Mouse (Mus musculus) embryonic facial prominence, embryonic 11.5 days (tissue): ENCODE results near the gene Oca2. TPM values are rescaled to one million over a fixed set of nuclear protein-coding genes. Genes with fewer than 3 reads are reported as not detected.

ENCODE experiments used
- ATAC-seq: fragments of 200-750 bp; cut with Nextera tagmentation; replicated peaks from 2 replicates; pipeline ENCODE4 v1.8.0; 2017; ENCODE audit warnings: low read depth; ENCODE audit not compliant: insufficient number of reproducible peaks, low FRiP score, low TSS enrichment
- DNase-seq: peaks from one replicate; pipeline ENCODE4 v3.0.0-alpha.2; 2015; ENCODE audit warnings: low spot score
- H3K27ac ChIP-seq: fragments of 300-500 bp; sonication (generic); replicated peaks from 2 replicates; pipeline ENCODE4 v1.5.1; 2014; ENCODE audit warnings: mild to moderate bottlenecking, low read depth, low read length, control low read depth
- H3K27me3 ChIP-seq: fragments of 300-500 bp; sonication (generic); 2 replicates; pipeline ENCODE4 v1.6.1; 2014; ENCODE audit warnings: mild to moderate bottlenecking, low read length, moderate library complexity, mixed read lengths; ENCODE audit not compliant: control insufficient read depth, insufficient read depth
- H3K36me3 ChIP-seq: fragments of 300-500 bp; sonication (generic); replicated peaks from 2 replicates; pipeline ENCODE4 v1.6.1; 2014; ENCODE audit warnings: low read depth, mild to moderate bottlenecking, low read length, moderate library complexity, mixed read lengths; ENCODE audit not compliant: control insufficient read depth, insufficient read depth
- H3K4me1 ChIP-seq: fragments of 300-500 bp; sonication (generic); 2 replicates; pipeline ENCODE4 v1.6.1; 2014; ENCODE audit warnings: low read length, mixed read lengths; ENCODE audit not compliant: control insufficient read depth, insufficient read depth
- H3K4me2 ChIP-seq: fragments of 300-500 bp; sonication (generic); 2 replicates; pipeline ENCODE4 v1.6.1; 2014; ENCODE audit warnings: low read depth, mild to moderate bottlenecking, control low read depth, low read length, moderate library complexity
- H3K4me3 ChIP-seq: fragments of 300-500 bp; sonication (generic); 2 replicates; pipeline ENCODE4 v1.5.1; 2014; ENCODE audit warnings: low read depth, low read length, control low read depth
- H3K9ac ChIP-seq: fragments of 300-500 bp; sonication (generic); replicated peaks from 2 replicates; pipeline ENCODE4 v1.6.1; 2014; ENCODE audit warnings: mild to moderate bottlenecking, control low read depth, low read length
- H3K9me3 ChIP-seq: fragments of 300-500 bp; sonication (generic); replicated peaks from 2 replicates; pipeline ENCODE4 v1.6.1; 2016; ENCODE audit warnings: mild to moderate bottlenecking, low read length, inconsistent platforms, mixed read lengths; ENCODE audit not compliant: control insufficient read depth
- WGBS: fragments of 180-500 bp; shearing (Covaris S2); extraction: QIAGEN DNeasy Blood & Tissue Kit; methylation state at CpG from one replicate; pipeline ENCODE4 v1.1.7; 2014; 5-methylcytosine and 5-hydroxymethylcytosine counted together
- polyA plus RNA-seq: library from polyadenylated mRNA; unstranded; fragments of >200 nt; fragmentation: Nextera tagmentation; extraction: Ambion mirVana; gene quantifications from 2 replicates; pipeline ENCODE4 v1.2.1, GENCODE M21; 2014

Gene Oca2
- polyA plus RNA-seq, 1 experiment from 2014 or later, result 0.98 TPM

DNA sequence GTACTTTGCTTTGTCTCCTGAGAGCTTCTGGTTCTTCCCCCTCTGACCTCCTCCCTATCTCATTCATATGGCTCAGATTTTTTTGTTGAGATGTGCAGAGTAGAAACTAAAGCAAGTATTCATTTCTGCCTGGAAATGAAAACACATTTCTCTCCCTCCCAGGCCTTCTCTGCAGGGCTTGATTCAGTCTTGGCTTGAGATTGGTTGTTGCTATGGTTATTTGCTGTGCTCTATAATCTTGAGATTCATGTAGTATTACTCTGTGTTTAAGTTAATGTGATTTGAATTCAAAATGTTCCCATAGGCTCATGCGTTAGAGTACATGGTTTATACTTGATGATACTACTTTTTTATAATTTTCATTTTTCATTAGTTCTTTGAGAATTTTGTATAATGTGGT lies 260.9 kb downstream of the Oca2 start:
- Histone ChIP-seq H3K4me1 (no peaks in the 10 kb centered on the region), H3K27me3 (no peaks in the 10 kb centered on the region), H3K9ac (no peak overlapping the region), H3K9me3 (no peaks in the 10 kb centered on the region), H3K4me3 (no peak overlapping the region), H3K4me2 (no peak overlapping the region), H3K27ac (no peak overlapping the region), H3K36me3 (no peaks in the 10 kb centered on the region)
- DNase-seq (no peak), ATAC-seq (no peak)
- 87% methylated on average over 1 of the region's 1 CpGs for WGBS

DNA sequence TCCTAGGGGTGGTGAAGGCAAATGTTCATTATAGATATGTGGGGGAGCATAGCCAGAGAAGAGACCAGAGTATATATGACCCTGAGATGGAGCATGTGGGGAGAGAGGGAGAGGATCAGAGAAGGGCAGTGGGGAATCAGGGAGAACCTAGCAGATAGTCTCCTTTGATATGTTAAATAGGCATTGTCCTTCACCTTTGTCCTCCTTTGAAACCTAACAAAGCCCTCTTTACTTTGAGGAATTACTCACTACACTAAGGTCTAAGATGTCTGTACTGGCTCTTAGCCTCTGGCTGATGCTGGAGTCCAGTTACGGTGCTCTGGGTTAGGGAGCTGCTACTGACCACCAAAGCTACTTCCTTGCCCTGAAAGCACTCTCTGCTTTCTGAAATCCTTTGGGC lies 279.0 kb downstream of the Oca2 start:
- Histone ChIP-seq H3K27me3 (no peaks in the 10 kb centered on the region), H3K36me3 (no peaks in the 10 kb centered on the region), H3K9me3 (no peaks in the 10 kb centered on the region), H3K4me3 (no peak overlapping the region), H3K27ac (no peak overlapping the region), H3K4me1 (no peaks in the 10 kb centered on the region), H3K4me2 (no peak overlapping the region), H3K9ac (no peak overlapping the region)
- ATAC-seq (no peak), DNase-seq (no peak)
- WGBS, result 25% methylated on average over 1 of the region's 1 CpGs

DNA sequence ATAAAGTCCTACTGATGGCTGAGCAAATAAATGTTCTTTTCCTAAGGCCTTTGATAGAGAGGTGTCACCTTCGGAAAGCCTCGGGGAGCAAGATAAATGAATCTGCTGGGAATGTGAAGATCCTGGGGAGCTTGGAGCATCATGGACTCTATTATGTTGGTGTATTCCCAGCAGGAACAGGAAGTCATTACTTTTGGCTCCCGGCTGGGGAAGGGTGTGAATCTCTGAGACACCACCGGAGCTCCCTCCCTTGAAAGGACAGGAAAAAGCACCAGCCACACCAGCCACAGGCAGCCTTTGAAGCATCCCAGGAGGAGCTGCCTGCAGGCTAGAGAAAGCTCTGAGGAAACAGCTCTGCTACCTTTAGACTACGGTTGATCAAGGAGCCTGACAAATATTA lies 280.2 kb downstream of the Oca2 start:
- H3K27ac ChIP-seq, result no peak overlapping the region
- no peaks in the 10 kb centered on the region for H3K9me3 ChIP-seq
- no peak for ATAC-seq
- H3K4me2 ChIP-seq, result no peak overlapping the region
- no peak overlapping the region for H3K9ac ChIP-seq
- DNase-seq, result no peak
- no peaks in the 10 kb centered on the region for H3K4me1 ChIP-seq
- no peaks in the 10 kb centered on the region for H3K36me3 ChIP-seq
- no peak overlapping the region for H3K4me3 ChIP-seq
- H3K27me3 ChIP-seq, result no peaks in the 10 kb centered on the region
- 6% methylated on average over 5 of the region's 5 CpGs for WGBS

DNA sequence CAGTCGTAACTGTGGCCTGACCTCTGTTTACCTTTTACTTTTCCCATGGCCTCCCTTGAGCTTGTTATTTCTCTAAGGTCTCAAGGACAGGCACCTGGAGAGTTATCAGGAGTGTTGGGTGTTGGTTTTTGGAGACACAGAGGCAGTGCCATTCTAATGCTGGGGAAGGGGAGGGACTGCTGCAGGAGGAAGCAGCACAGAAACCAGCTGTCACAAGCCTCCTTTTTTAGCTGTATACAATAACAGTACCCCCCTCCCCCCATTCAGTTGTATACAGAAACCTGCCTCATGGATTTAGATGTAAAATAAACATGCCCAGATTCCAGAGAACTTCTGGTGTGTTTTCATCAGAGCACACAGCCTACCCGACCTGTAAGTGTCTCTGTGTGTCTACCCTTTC lies 295.3 kb downstream of the Oca2 start:
- Histone ChIP-seq H3K27ac (no peak overlapping the region), H3K4me1 (no peaks in the 10 kb centered on the region), H3K4me2 (no peak overlapping the region), H3K9ac (no peak overlapping the region), H3K27me3 (no peaks in the 10 kb centered on the region), H3K4me3 (no peak overlapping the region), H3K36me3 (no peaks in the 10 kb centered on the region), H3K9me3 (no peaks in the 10 kb centered on the region)
- 68% methylated on average over 2 of the region's 2 CpGs for WGBS
- no peak for ATAC-seq
- DNase-seq, result no peak

DNA sequence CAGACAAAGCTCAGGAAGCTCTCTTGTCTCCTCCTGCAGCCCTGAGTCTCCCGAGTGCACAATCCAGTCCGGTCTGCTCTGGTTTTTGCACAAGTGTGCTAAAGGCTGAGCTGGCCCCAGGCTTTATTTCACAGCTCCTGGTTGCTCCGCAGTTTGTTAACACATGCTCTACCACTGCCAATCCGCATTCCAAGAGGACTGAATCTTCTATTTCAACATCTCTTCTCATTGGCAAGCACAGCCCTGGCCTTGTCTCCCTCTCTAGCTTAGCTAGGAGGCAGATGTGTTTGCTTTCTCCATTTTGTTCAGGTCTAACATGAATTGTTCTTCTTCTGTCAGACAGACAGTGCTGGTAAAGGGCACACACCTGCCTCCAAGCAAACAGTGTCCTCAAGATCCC lies 309.7 kb downstream of the Oca2 start:
- Histone ChIP-seq H3K4me1 (no peaks in the 10 kb centered on the region; the same call in 1 of the 2 replicates), H3K9ac (no peak overlapping the region), H3K4me3 (no peak overlapping the region), H3K27me3 (no peaks in the 10 kb centered on the region), H3K36me3 (no peaks in the 10 kb centered on the region), H3K4me2 (no peak overlapping the region), H3K9me3 (no peaks in the 10 kb centered on the region), H3K27ac (no peak overlapping the region)
- ATAC-seq, result no peak
- WGBS, result 69% methylated on average over 4 of the region's 4 CpGs
- no peak for DNase-seq

DNA sequence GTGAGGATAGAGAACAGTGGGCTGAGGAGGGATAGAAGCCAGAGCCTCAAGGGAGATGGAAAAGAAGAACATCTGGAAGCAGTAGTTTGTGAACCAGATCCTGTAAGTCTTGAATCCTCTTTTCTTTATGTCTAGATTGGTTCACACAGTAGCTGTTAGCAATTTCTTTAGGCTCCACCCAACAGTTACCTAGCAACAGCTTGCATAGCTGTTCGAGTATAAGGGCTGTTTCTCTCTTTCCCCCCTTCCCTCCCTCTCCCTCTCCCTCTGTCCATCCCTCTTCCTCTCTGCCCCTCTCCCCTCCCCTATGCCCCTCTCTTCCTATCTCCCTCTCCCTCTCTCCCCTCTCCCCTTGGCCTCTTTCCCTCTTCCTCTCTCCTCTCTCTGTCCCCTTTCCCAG lies 312.2 kb downstream of the Oca2 start:
- Histone ChIP-seq H3K4me3 (no peak overlapping the region), H3K27me3 (no peaks in the 10 kb centered on the region), H3K4me2 (no peak overlapping the region), H3K9me3 (no peaks in the 10 kb centered on the region), H3K4me1 (no peaks in the 10 kb centered on the region; the same call in 1 of the 2 replicates), H3K36me3 (no peaks in the 10 kb centered on the region), H3K27ac (no peak overlapping the region), H3K9ac (no peak overlapping the region)
- ATAC-seq, result no peak
- WGBS, result 0% methylated on average over 1 of the region's 1 CpGs
- peak; percentile 25 for DNase-seq

Other genes starting within 250 kb of the Oca2 start
- gene Nipa1, start 219.8 kb upstream of the Oca2 start, polyA plus RNA-seq, result 7.4 and 8.3 TPM in 2 replicates
- gene Herc2, start 189.6 kb upstream of the Oca2 start, polyA plus RNA-seq, result 22.9 and 27.4 TPM in 2 replicates